Mouse (Mus musculus): ENCODE data around the gene Ccdc57.
"Not testable (repeated sequence)": the region's sequence is repeated elsewhere in the genome, so short reads cannot be mapped to it uniquely, and the experiment has no call there.

Gene Ccdc57

GRCm38 (mm10) chr11:120903159-120903850 lies 29.4 kb downstream of the Ccdc57 start:
- DNase-seq (ENCODE audit: extremely low spot score, low read depth, low spot score), result no peak

GRCm38 (mm10) chr11:120902487-120903142 lies 30.1 kb downstream of the Ccdc57 start:
- no peak for DNase-seq (ENCODE audit: extremely low spot score, low read depth, low spot score)

GRCm38 (mm10) chr11:120901729-120902486 lies 30.8 kb downstream of the Ccdc57 start:
- no peak for DNase-seq (ENCODE audit: extremely low spot score, low read depth, low spot score)

- no peak for DNase-seq (ENCODE audit: extremely low spot score, low read depth, low spot score)
Observed at GRCm38 (mm10) chr11:120900276-120901244, 32.1 kb downstream of the Ccdc57 start.

GRCm38 (mm10) chr11:120898114-120898548 lies 34.5 kb downstream of the Ccdc57 start:
- DNase-seq (ENCODE audit: extremely low spot score, low read depth, low spot score), result no peak

GRCm38 (mm10) chr11:120895441-120895840 lies 37.2 kb downstream of the Ccdc57 start:
- DNase-seq (ENCODE audit: extremely low spot score, low read depth, low spot score), result no peak

GRCm38 (mm10) chr11:120894397-120894796 lies 38.3 kb downstream of the Ccdc57 start:
- no peak for DNase-seq (ENCODE audit: extremely low spot score, low read depth, low spot score)

GRCm38 (mm10) chr11:120889216-120889615 lies 43.5 kb downstream of the Ccdc57 start:
- no peak for DNase-seq (ENCODE audit: extremely low spot score, low read depth, low spot score)

- DNase-seq (ENCODE audit: extremely low spot score, low read depth, low spot score), result no peak
Observed at GRCm38 (mm10) chr11:120888718-120889117, 44.0 kb downstream of the Ccdc57 start.

- DNase-seq (ENCODE audit: extremely low spot score, low read depth, low spot score), result no peak
Observed at GRCm38 (mm10) chr11:120887502-120887901, 45.2 kb downstream of the Ccdc57 start.

- DNase-seq (ENCODE audit: extremely low spot score, low read depth, low spot score), result no peak
Observed at GRCm38 (mm10) chr11:120886462-120886861, 46.2 kb downstream of the Ccdc57 start.

GRCm38 (mm10) chr11:120883601-120884000 lies 49.1 kb downstream of the Ccdc57 start:
- no peak for DNase-seq (ENCODE audit: extremely low spot score, low read depth, low spot score)

GRCm38 (mm10) chr11:120882931-120883330 lies 49.7 kb downstream of the Ccdc57 start:
- DNase-seq (ENCODE audit: extremely low spot score, low read depth, low spot score), result no peak

- no peak for DNase-seq (ENCODE audit: extremely low spot score, low read depth, low spot score)
Observed at GRCm38 (mm10) chr11:120873206-120873605, 59.5 kb downstream of the Ccdc57 start.

GRCm38 (mm10) chr11:120871521-120871920 lies 61.2 kb downstream of the Ccdc57 start:
- no peak for DNase-seq (ENCODE audit: extremely low spot score, low read depth, low spot score)

- no peak for DNase-seq (ENCODE audit: extremely low spot score, low read depth, low spot score)
Observed at GRCm38 (mm10) chr11:120865816-120866215, 66.9 kb downstream of the Ccdc57 start.

GRCm38 (mm10) chr11:120862819-120863218 lies 69.9 kb downstream of the Ccdc57 start:
- no peak for DNase-seq (ENCODE audit: extremely low spot score, low read depth, low spot score)

GRCm38 (mm10) chr11:120855938-120856337 lies 76.7 kb downstream of the Ccdc57 start:
- not testable (repeated sequence) for DNase-seq (ENCODE audit: extremely low spot score, low read depth, low spot score)

- DNase-seq (ENCODE audit: extremely low spot score, low read depth, low spot score), result no peak
Observed at GRCm38 (mm10) chr11:120853788-120854187, 78.9 kb downstream of the Ccdc57 start.

GRCm38 (mm10) chr11:120853158-120853557 lies 79.5 kb downstream of the Ccdc57 start:
- no peak for DNase-seq (ENCODE audit: extremely low spot score, low read depth, low spot score)

Data from hindlimb bud, embryonic 11.5 days (tissue).